Mouse (Mus musculus): ENCODE measurements around the gene A930004D18Rik. TPM values are rescaled to one million over a fixed set of nuclear protein-coding genes. Genes with fewer than 3 reads are reported as not detected.

A930004D18Rik gene
- polyA plus RNA-seq, 1 experiment from 2014 or later, result 11.3 TPM

GRCm38 (mm10) chr2:18031271-18031821 is 6.2 kb downstream of the A930004D18Rik start:
- H3K9me3 ChIP-seq, result no peaks in the 10 kb centered on the region
- H3K4me1 ChIP-seq, result peaks cover 12% of the 10 kb centered on the region
- H3K27me3 ChIP-seq (replicated peaks), result no peaks in the 10 kb centered on the region
- no peaks in the 10 kb centered on the region for H3K36me3 ChIP-seq
- peak overlapping the region; percentile 35; the same call in 1 of the 2 replicates for H3K9ac ChIP-seq
- ATAC-seq (ENCODE audit: insufficient read depth, low FRiP score, low read depth), result no peak
- H3K4me2 ChIP-seq, result peak overlapping the region; percentile 89
- WGBS, result 17% methylated on average over 26 of the region's 26 CpGs
- H3K27ac ChIP-seq, result no peak overlapping the region
- peak overlapping the region; percentile 40 for H3K4me3 ChIP-seq (replicated peaks)

- no peak for ATAC-seq (ENCODE audit: insufficient read depth, low FRiP score, low read depth)
- H3K4me3 ChIP-seq (replicated peaks), result no peak overlapping the region
- H3K27ac ChIP-seq, result no peak overlapping the region
- WGBS, result 76% methylated on average over 8 of the region's 8 CpGs
- no peaks in the 10 kb centered on the region for H3K36me3 ChIP-seq
- H3K9me3 ChIP-seq, result no peaks in the 10 kb centered on the region
- H3K27me3 ChIP-seq (replicated peaks), result no peaks in the 10 kb centered on the region
- H3K9ac ChIP-seq, result no peak overlapping the region
- H3K4me2 ChIP-seq, result no peak overlapping the region
- peaks cover 14% of the 10 kb centered on the region for H3K4me1 ChIP-seq
These were observed 7.0 kb downstream of the A930004D18Rik start for GRCm38 (mm10) chr2:18030581-18030980.

GRCm38 (mm10) chr2:18029656-18030055 is 7.9 kb downstream of the A930004D18Rik start:
- no peak for ATAC-seq (ENCODE audit: insufficient read depth, low FRiP score, low read depth)
- Histone ChIP-seq H3K9ac (no peak overlapping the region), H3K9me3 (no peaks in the 10 kb centered on the region), H3K27ac (no peak overlapping the region), H3K4me2 (no peak overlapping the region), H3K36me3 (no peaks in the 10 kb centered on the region), H3K27me3 (replicated peaks) (no peaks in the 10 kb centered on the region), H3K4me1 (peaks cover 16% of the 10 kb centered on the region), H3K4me3 (replicated peaks) (no peak overlapping the region)
- WGBS, result 88% methylated on average over 7 of the region's 7 CpGs

- H3K4me3 ChIP-seq (replicated peaks), result peak overlapping the region; percentile 73
- ATAC-seq (ENCODE audit: insufficient read depth, low FRiP score, low read depth), result peak; percentile 77
- H3K9me3 ChIP-seq, result no peaks in the 10 kb centered on the region
- peak overlapping the region; percentile 92 for H3K9ac ChIP-seq
- no peaks in the 10 kb centered on the region for H3K36me3 ChIP-seq
- H3K4me1 ChIP-seq, result peaks cover 16% of the 10 kb centered on the region
- peak overlapping the region; percentile 98 for H3K4me2 ChIP-seq
- no peaks in the 10 kb centered on the region for H3K27me3 ChIP-seq (replicated peaks)
- H3K27ac ChIP-seq, result peak overlapping the region; percentile 99
- whole genome bisulfite sequencing, result 0% methylated on average over 61 of the region's 61 CpGs
These were observed 9.2 kb downstream of the A930004D18Rik start for GRCm38 (mm10) chr2:18028140-18029021.

- Histone ChIP-seq H3K4me2 (peak overlapping the region; percentile 98), H3K4me3 (replicated peaks) (peak overlapping the region; percentile 73), H3K9me3 (no peaks in the 10 kb centered on the region), H3K9ac (peak overlapping the region; percentile 92), H3K36me3 (no peaks in the 10 kb centered on the region), H3K27ac (peak overlapping the region; percentile 99), H3K27me3 (replicated peaks) (no peaks in the 10 kb centered on the region), H3K4me1 (peaks cover 16% of the 10 kb centered on the region)
- under 1% methylated on average over 44 of the region's 44 CpGs for WGBS
- ATAC-seq (ENCODE audit: insufficient read depth, low FRiP score, low read depth), result peak; percentile 91
These were observed 9.9 kb downstream of the A930004D18Rik start for GRCm38 (mm10) chr2:18027448-18028139.

- Histone ChIP-seq H3K36me3 (no peaks in the 10 kb centered on the region), H3K27ac (peak overlapping the region; percentile 52), H3K4me3 (replicated peaks) (peak overlapping the region; percentile 73), H3K9me3 (no peaks in the 10 kb centered on the region), H3K27me3 (replicated peaks) (no peaks in the 10 kb centered on the region), H3K4me1 (peaks cover 8% of the 10 kb centered on the region; the same call in 1 of the 2 replicates), H3K9ac (peak overlapping the region; percentile 27; the same call in 1 of the 2 replicates), H3K4me2 (peak overlapping the region; percentile 98)
- ATAC-seq (ENCODE audit: insufficient read depth, low FRiP score, low read depth), result no peak
- under 1% methylated on average over 44 of the region's 44 CpGs for WGBS
These were observed 11.2 kb downstream of the A930004D18Rik start for GRCm38 (mm10) chr2:18026116-18026947.

- peak overlapping the region; percentile 9; the same call in 1 of the 2 replicates for H3K9ac ChIP-seq
- WGBS, result 6% methylated on average over 14 of the region's 14 CpGs
- 0 out of 2 replicates have a peak, but pooled peaks cover 4% of the 10 kb centered on the region for H3K4me1 ChIP-seq
- no peaks in the 10 kb centered on the region for H3K27me3 ChIP-seq (replicated peaks)
- H3K27ac ChIP-seq, result peak overlapping the region; percentile 52
- H3K4me3 ChIP-seq (replicated peaks), result peak overlapping the region; percentile 73
- H3K36me3 ChIP-seq, result no peaks in the 10 kb centered on the region
- H3K9me3 ChIP-seq, result no peaks in the 10 kb centered on the region
- H3K4me2 ChIP-seq, result peak overlapping the region; percentile 98
- no peak for ATAC-seq (ENCODE audit: insufficient read depth, low FRiP score, low read depth)
These were observed 11.8 kb downstream of the A930004D18Rik start for GRCm38 (mm10) chr2:18025781-18026115.

- no peak for ATAC-seq (ENCODE audit: insufficient read depth, low FRiP score, low read depth)
- H3K27ac ChIP-seq, result no peak overlapping the region
- peak overlapping the region; percentile 98 for H3K4me2 ChIP-seq
These were observed 12.4 kb downstream of the A930004D18Rik start for GRCm38 (mm10) chr2:18025116-18025515.

GRCm38 (mm10) chr2:18022886-18023285 is 14.7 kb downstream of the A930004D18Rik start:
- Histone ChIP-seq H3K9ac (no peak overlapping the region), H3K4me2 (no peak overlapping the region), H3K27ac (no peak overlapping the region), H3K9me3 (no peaks in the 10 kb centered on the region), H3K27me3 (replicated peaks) (no peaks in the 10 kb centered on the region), H3K36me3 (no peaks in the 10 kb centered on the region), H3K4me3 (replicated peaks) (no peak overlapping the region), H3K4me1 (0 out of 2 replicates have a peak, but pooled peaks cover 4% of the 10 kb centered on the region)
- ATAC-seq (ENCODE audit: insufficient read depth, low FRiP score, low read depth), result no peak
- 49% methylated on average over 1 of the region's 1 CpGs for WGBS

More at GRCm38 (mm10) chr2:18025116-18025515, 12.4 kb downstream of the A930004D18Rik start:
- Histone ChIP-seq H3K4me3 (replicated peaks) (peak overlapping the region; percentile 73; the same call in 1 of the 2 replicates), H3K9me3 (no peaks in the 10 kb centered on the region), H3K9ac (no peak overlapping the region), H3K4me1 (0 out of 2 replicates have a peak, but pooled peaks cover 4% of the 10 kb centered on the region), H3K36me3 (no peaks in the 10 kb centered on the region), H3K27me3 (replicated peaks) (no peaks in the 10 kb centered on the region)
- 51% methylated on average over 5 of the region's 5 CpGs for WGBS

GRCm38 (mm10) chr2:18019122-18019521 is 18.4 kb downstream of the A930004D18Rik start:
- WGBS, result 63% methylated on average over 1 of the region's 1 CpGs
- Histone ChIP-seq H3K27me3 (replicated peaks) (no peaks in the 10 kb centered on the region), H3K9me3 (no peaks in the 10 kb centered on the region), H3K36me3 (no peaks in the 10 kb centered on the region), H3K4me2 (no peak overlapping the region), H3K4me3 (replicated peaks) (no peak overlapping the region), H3K27ac (no peak overlapping the region), H3K9ac (no peak overlapping the region), H3K4me1 (no peaks in the 10 kb centered on the region)
- no peak for ATAC-seq (ENCODE audit: insufficient read depth, low FRiP score, low read depth)

- no peak overlapping the region for H3K27ac ChIP-seq
- no peaks in the 10 kb centered on the region for H3K36me3 ChIP-seq
- no peaks in the 10 kb centered on the region for H3K4me1 ChIP-seq
- 88% methylated on average over 6 of the region's 6 CpGs for WGBS
- H3K4me3 ChIP-seq (replicated peaks), result no peak overlapping the region
- no peaks in the 10 kb centered on the region for H3K9me3 ChIP-seq
- H3K27me3 ChIP-seq (replicated peaks), result no peaks in the 10 kb centered on the region
- ATAC-seq (ENCODE audit: insufficient read depth, low FRiP score, low read depth), result no peak
- no peak overlapping the region for H3K9ac ChIP-seq
- no peak overlapping the region for H3K4me2 ChIP-seq
These were observed 20.2 kb downstream of the A930004D18Rik start for GRCm38 (mm10) chr2:18017321-18017720.

Measured in stomach, embryonic 15.5 days (tissue).